Mouse (Mus musculus) brain, embryonic 14.5 days (tissue): ENCODE data around the gene Msrb1.

Source experiments
- CTCF ChIP-seq: fragments of 200-500 bp; IDR thresholded peaks from 2 replicates; pipeline ENCODE4 v1.5.1; 2012; ENCODE audit warnings: inconsistent platforms, mild to moderate bottlenecking, moderate library complexity, borderline replicate concordance; ENCODE audit not compliant: insufficient read depth, insufficient read length; ENCODE audit errors: extremely low read depth
- POLR2A ChIP-seq: fragments of 200-500 bp; IDR thresholded peaks from 2 replicates; pipeline ENCODE4 v1.6.1; 2012; ENCODE audit warnings: mild to moderate bottlenecking, inconsistent platforms, borderline replicate concordance; ENCODE audit not compliant: poor library complexity, insufficient read depth, insufficient read length, severe bottlenecking; ENCODE audit errors: extremely low read depth

GRCm38 (mm10) chr17:24727618-24728017, 8.8 kb upstream of the Msrb1 start, which contains the start of gene Rpl3l:
- no peak for TF ChIP-seq CTCF
- no peak for TF ChIP-seq POLR2A
